Mouse (Mus musculus) gastrocnemius, adult 2 months (tissue): ENCODE results near the gene Efs. TPM values are rescaled to one million over a fixed set of nuclear protein-coding genes. Genes with fewer than 3 reads are reported as not detected.
"Not testable (repeated sequence)": the region's sequence is repeated elsewhere in the genome, so short reads cannot be mapped to it uniquely, and the experiment has no call there.

ENCODE experiments used
- DNase-seq: peaks from one replicate; pipeline ENCODE4 v3.0.0; 2022
- H3K27ac ChIP-seq: fragments of 200-600 bp; 2 replicates; pipeline ENCODE4 v1.8.1; 2022; ENCODE audit warnings: mild to moderate bottlenecking
- H3K4me3 ChIP-seq: fragments of 200-600 bp; 2 replicates; pipeline ENCODE4 v1.8.1; 2022; ENCODE audit warnings: mild to moderate bottlenecking, moderate library complexity
- CTCF ChIP-seq: fragments of 200-600 bp; IDR thresholded peaks from 2 replicates; pipeline ENCODE4 v1.8.1; 2022; ENCODE audit warnings: antibody characterized with exemption, mild to moderate bottlenecking, moderate library complexity
- intact Hi-C: fragments of 180-260 bp; cut with DNase I; formaldehyde crosslinking; loops from one replicate; pipeline ENCODE4 v1.15.1; 2025
- total RNA-seq, 2 experiments: library from RNA; stranded (reverse); gene quantifications; 2 replicates each; pipeline ENCODE4 v1.2.3; 2021

Efs gene
- total RNA-seq, 2 experiments from 2014 or later = 1.1 to 1.4 TPM

DNA sequence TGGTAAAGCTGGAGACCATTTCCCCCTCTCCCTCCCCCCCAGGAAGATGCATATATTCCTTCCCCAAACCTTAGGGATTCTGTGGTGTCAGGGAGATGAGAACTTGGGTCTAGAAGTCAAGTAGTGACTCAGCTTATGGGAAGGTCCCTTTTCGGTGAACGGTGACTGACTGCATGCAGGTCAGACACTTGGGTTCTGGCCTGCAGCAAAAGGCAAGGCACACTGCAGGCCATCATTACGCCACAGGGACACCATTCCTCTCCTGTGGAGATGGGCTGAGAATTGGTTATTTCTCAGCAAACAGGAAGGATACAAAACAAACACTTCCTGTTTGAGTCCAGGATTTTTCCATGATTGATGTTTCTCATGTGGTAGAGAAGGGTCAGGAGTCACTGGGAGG, 33.3 kb upstream of the Efs start:
- intact Hi-C loops = loop anchor here (5.0 kb wide), 1 partner anchor 43 kb away; no protein-coding TSS in a partner anchor
- TF ChIP-seq CTCF = no peak
- H3K27ac ChIP-seq = no peak overlapping the region
- no peak for DNase-seq
- no peak overlapping the region for H3K4me3 ChIP-seq

DNA sequence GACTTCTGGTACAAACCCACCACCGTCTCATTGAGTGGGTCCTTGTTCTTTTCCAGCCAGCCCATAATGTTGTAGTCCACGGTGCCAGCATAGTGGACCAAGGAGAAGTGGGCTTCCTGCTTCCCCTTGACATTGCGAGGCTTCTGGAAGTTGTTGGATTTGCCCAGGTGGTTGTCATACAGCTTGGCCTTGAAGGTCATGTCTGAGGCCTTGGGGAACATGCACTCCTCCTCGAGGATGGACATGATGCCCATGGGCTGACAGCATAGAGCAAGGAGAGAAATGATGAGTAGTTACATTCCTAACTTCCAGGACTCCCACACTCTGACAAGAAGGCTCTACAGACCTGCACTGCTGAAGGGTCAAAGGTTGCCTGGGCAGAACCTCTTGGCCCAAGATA, 32.6 kb upstream of the Efs start:
- intact Hi-C loops = loop anchor here (5.0 kb wide), 1 partner anchor 44 kb away; no protein-coding TSS in a partner anchor
- DNase-seq = no peak
- no peak overlapping the region for H3K4me3 ChIP-seq
- TF ChIP-seq CTCF = no peak
- no peak overlapping the region for H3K27ac ChIP-seq

DNA sequence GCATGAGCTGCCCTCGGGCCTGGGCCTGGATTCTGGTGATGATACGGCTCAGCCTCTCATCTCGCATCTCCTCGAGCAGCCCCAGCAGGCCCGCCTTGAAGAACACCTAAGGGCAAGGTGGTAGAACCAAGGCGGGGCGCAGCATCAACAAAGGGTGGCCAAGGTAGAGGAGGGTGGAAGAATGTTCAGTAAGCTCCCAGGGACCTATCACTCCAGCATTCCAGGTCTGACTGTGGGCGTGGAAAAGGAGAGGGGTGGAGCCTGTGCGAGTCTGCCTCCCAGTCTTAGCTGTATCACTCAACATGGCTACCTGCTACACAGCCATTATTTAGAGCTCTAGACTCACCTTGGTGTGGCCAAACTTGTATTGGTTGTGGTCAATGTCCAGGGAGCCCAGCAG, 30.6 kb upstream of the Efs start:
- no peak overlapping the region for H3K4me3 ChIP-seq
- no peak for DNase-seq
- intact Hi-C loops = loop anchor here (5.0 kb wide), 1 partner anchor 46 kb away; no protein-coding TSS in a partner anchor
- no peak for TF ChIP-seq CTCF
- H3K27ac ChIP-seq = no peak overlapping the region

DNA sequence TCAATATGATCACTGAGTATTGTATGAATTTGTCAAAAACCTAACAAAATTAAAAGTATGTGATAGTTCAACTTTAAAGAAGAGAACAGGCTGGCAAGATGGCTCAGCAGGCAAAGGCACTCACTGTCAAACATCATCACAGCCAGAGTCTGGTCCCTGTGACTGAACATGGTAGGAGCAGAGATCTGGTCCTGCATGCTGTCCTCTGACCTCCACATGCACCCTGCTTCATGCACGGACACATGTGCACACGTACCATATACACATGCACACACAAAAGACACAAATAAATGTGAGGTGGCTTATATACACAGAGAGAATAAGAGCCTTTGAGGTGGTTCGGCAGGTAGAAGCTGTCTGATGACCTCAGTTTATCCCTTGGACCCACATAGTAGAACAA, 29.6 kb upstream of the Efs start:
- Histone ChIP-seq H3K27ac (no peak overlapping the region), H3K4me3 (no peak overlapping the region)
- no peak for TF ChIP-seq CTCF
- no peak for DNase-seq
- intact Hi-C loops = loop anchor here (5.0 kb wide), 1 partner anchor 47 kb away; no protein-coding TSS in a partner anchor

DNA sequence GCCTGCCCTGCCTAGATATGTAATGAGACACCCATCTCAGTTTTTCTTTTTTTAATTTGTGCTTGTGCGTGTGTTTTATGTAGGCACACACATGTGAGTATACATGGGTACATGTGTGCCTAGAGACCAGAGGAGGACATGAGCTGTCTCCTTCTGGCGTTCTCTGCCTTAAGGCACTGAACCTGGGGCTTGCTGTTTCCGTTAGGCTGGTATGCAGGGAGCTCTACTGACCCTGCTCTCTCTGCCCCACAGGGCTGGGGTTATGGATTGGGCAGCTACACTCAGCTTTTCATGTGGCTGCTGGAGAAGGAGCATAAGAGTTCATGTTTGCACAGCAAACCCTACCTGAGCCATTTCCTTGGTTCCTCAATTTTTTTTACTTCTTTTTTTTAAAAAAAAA, 28.5 kb upstream of the Efs start:
- no peak for TF ChIP-seq CTCF
- no peak overlapping the region for H3K4me3 ChIP-seq
- H3K27ac ChIP-seq = no peak overlapping the region
- DNase-seq = no peak
- intact Hi-C loops = no loop called here

DNA sequence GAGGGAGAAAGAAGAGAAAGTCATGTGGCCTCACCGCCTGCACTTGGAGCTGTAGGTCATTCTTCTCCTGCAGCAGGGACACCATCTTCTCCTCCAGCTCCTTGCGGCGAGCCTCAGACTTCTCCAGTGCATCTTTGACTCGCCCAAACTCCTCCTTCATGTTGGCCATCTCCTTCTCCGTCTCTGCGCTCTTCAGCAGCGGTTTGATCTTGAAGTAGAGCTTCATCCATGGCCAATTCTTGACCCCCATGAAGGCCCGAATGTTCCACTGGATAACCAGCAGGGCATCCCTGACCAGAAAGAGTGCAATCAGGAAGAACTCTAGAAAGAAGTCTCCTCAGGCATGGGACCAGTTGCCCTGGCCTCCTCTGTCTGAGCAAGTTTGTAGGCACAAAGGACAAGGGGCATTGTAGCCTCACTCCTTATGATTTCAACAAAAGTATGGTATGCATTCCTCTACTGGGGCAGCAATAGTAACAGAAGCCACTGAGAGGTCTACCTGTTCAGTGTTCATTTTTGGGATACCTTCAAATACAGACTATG, 27.8 kb upstream of the Efs start:
- no peak overlapping the region for H3K4me3 ChIP-seq
- TF ChIP-seq CTCF = no peak
- no peak for DNase-seq
- intact Hi-C loops = no loop called here
- no peak overlapping the region for H3K27ac ChIP-seq

DNA sequence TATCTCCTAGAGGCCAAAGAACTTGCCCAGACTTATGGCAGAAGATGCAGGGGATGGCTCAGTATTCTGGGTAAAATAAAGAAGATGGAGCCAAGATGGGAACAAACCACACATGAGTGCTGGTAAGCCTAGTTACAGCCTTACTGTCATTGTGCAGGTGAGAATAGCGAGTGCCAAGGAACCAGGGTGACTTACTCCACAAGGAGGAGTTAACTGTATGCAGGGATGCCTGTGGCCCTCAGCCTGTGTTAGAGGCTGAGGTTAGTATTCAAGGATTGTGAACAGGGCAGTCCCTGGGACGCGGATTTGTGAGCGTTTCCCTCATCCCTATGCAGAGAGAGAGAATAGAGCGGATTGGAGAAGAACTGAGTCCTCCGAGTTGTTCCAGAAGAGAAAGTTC, 25.7 kb upstream of the Efs start:
- DNase-seq = no peak
- H3K27ac ChIP-seq = no peak overlapping the region
- no peak overlapping the region for H3K4me3 ChIP-seq
- intact Hi-C loops = no loop called here
- no peak for TF ChIP-seq CTCF

DNA sequence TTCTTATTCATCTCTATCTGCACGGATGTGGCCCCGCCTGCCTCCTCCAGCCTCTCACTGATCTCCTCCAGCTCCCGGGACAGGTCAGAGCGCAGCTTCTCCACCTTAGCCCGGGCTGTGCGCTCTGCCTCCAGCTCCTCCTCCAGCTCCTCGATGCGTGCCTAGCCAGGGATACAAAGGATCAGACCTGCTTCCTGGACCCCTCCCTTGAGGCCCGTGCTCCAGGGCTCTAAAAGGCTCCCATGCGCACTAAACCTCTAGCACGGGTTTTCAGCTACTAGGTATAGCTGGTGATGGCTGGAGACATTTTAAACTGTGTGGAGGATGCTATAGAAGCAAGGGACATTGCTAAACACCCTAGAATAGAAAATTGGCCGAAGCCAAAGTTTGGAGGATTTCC, 24.6 kb upstream of the Efs start:
- intact Hi-C loops = no loop called here
- H3K27ac ChIP-seq = no peak overlapping the region
- TF ChIP-seq CTCF = no peak

DNA sequence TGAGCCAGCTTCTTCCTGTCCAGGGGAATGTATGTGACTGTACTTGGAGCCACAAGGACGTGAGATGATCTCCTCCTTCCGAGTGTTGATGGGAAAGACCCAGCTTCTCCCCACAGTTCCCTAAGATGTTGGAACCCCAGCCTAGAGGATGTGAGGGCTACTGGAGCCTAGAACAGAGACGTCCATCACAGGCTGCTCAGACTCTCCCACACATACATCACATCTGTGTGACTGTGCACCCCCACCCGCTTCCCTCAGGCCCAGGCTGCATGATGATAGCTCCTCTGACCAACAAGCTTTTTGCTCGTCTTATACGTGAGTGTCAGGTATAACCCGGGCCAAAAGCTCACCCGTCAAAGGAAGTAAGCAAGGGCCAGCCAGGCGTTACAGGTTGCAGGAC, 22.9 kb upstream of the Efs start:
- Histone ChIP-seq H3K27ac (no peak overlapping the region), H3K4me3 (no peak overlapping the region)
- DNase-seq = no peak
- no peak for TF ChIP-seq CTCF
- intact Hi-C loops = no loop called here

More for the DNA sequence above, 24.6 kb upstream of the Efs start:
- no peak for DNase-seq
- no peak overlapping the region for H3K4me3 ChIP-seq

DNA sequence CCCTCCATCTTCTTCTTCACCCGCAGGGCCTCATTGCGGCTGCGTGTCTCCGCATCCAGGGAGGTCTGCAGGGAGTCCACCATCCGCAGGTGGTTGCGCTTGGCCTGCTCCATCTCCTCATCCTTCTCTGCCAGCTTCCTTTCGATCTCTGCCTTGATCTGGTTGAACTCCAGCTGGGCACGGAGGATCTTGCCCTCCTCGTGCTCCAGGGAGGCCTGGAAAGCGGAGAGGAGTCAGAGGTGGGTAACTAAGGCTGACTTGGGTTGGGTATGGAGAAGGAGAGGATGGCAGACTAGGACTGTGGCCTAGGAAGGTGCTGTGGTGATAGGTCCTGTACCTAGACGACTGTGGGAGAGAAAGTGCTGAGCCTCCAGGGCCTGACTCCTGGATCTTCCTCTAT, 21.1 kb upstream of the Efs start:
- H3K27ac ChIP-seq, DNase-seq, H3K4me3 ChIP-seq, intact Hi-C loops: not testable (repeated sequence)

DNA sequence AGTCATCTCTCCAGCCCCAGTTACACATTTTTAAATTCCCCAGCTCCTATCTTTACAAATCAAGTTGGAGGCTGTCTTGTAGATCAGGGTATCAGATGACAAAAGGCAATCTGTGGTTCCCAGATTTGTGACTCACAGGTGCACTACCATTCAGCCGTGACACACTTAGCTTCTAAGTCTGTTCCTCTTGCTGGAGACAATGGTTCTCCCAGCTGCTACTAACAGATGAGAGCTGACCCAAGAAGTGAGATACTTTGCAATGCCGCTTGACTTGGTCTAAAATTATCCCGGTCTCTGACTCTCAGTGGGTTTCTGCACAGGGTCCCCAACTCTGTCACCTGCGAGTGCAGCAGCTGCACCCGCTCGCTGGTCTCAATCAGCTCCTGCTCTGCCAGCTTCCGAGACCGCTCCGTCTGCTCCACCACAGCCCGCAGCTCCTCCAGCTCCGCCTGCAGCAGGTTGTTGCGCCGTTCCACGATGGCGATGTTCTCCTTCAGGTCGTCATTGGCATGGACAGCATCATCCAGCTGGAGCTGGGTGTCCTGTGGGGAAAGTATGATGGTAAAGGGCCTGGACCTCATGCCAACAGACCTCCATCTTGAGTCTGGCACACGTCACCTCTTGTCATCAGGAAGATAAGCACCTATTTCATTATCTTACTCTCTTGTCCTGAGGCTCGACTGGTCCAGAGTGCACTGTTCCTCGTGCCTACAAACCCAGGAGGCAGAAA, 20.2 kb upstream of the Efs start:
- intact Hi-C loops = no loop called here
- Histone ChIP-seq H3K27ac (no peak overlapping the region), H3K4me3 (no peak overlapping the region)
- DNase-seq = no peak
- TF ChIP-seq CTCF = no peak

DNA sequence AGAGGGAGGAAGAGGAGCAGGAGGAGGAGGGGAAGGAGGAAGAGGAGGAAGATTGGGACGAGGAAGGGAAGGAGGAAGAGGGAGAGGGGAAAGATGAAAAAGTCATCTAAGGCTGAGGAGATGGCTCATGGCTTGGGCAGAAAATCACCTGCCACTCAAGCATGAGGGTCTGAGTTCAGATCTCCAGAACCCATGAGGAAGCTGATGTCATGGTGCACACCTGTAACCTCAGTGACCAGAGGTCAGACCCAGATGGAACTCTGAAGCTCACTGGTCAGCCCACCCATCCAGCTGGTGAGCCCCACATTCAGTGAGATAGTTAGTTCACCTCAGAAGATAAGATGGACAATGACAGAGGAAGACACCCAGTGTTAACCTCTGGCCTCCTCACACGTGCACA, 19.0 kb upstream of the Efs start:
- no peak for TF ChIP-seq CTCF
- no peak overlapping the region for H3K27ac ChIP-seq
- DNase-seq = no peak
- H3K4me3 ChIP-seq = no peak overlapping the region
- intact Hi-C loops = no loop called here

DNA sequence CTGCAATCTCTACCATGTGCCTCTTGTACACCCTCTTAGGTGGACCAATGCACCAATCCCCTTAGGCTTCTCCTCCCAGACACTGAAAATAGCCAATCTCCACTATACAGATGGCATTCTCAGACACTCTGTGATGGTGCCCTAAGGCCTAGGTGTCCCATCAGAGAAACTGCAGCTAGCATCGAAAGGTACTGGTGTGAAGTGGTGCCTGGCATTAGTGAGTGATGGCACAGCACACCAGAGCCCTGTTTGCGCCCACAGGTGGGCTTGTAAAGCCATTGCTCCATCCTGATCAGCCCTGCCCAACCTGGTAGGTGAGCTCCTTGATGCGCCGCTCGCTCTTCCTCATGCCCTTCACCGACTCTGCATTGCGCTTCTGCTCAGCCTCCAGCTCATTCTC, 18.0 kb upstream of the Efs start:
- H3K4me3 ChIP-seq = no peak overlapping the region
- H3K27ac ChIP-seq = no peak overlapping the region
- DNase-seq = no peak
- TF ChIP-seq CTCF = no peak
- intact Hi-C loops = no loop called here

DNA sequence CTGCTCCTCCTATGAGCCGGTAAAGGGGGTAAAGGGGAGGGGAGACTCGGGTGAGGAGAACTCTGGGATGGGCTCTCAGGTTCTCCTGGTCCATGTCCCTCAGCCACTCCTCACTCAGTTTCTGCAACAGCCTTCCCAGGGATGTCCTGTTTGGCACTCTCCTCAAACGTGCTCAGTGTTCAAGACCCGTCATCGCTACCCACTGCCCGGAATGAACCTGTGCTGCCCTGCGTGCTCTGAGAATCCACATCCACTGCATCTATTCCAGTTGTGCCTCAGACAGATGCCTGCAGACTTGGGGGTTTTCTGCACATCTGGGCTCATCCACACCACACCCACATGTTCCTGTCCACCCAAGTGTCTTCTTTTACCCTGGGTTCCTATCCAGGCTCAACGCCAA, 16.6 kb upstream of the Efs start:
- TF ChIP-seq CTCF = no peak
- no peak overlapping the region for H3K4me3 ChIP-seq
- intact Hi-C loops = no loop called here
- H3K27ac ChIP-seq = no peak overlapping the region
- DNase-seq = no peak
